Mouse (Mus musculus): ENCODE measurements around the gene Tssk2. TPM values are rescaled to one million over a fixed set of nuclear protein-coding genes. Genes with fewer than 3 reads are reported as not detected.

The Tssk2 gene
- polyA plus RNA-seq, 2 experiments, result not detected

- peaks cover 7% of the 10 kb centered on the region; the same call in 1 of the 2 replicates for H3K36me3 ChIP-seq (replicated peaks; ENCODE audit: control insufficient read depth, insufficient read depth, low read depth)
- DNase-seq (ENCODE audit: low read depth in 3 of 3, low spot score in 3 of 3), result no peak
- no peaks in the 10 kb centered on the region for H3K9me3 ChIP-seq (ENCODE audit: control insufficient read depth, low read length)
- TF ChIP-seq CTCF (IDR thresholded peaks at IDR 0.05; ENCODE audit: low read depth), result no peak
- TF ChIP-seq EP300 (IDR thresholded peaks at IDR 0.05; ENCODE audit: low read depth), result no peak
- ATAC-seq (ENCODE audit: insufficient read depth), result peak; percentile 14
- H3K9ac ChIP-seq (replicated peaks), result peak overlapping the region; percentile 71
- H3K4me2 ChIP-seq (ENCODE audit: low read depth), result peak overlapping the region; percentile 97
- H3K27ac ChIP-seq, result peak overlapping the region; percentile 84
- H3K4me3 ChIP-seq (ENCODE audit: insufficient read depth in 1 of 2, low read depth in 2 of 2, low read length in 2 of 2), result peak overlapping the region; percentile 68 to 77
- no peaks in the 10 kb centered on the region for H3K27me3 ChIP-seq (ENCODE audit: control insufficient read depth, insufficient read depth, low read length)
- H3K4me1 ChIP-seq (replicated peaks; ENCODE audit: control insufficient read depth in 2 of 2, insufficient read depth in 2 of 2, low read length in 1 of 2), result peaks cover 6 to 8% of the 10 kb centered on the region in 2 experiments
- WGBS (ENCODE audit: insufficient replicate concordance), result 2% methylated on average over 71 of the region's 72 CpGs
Observed at GRCm38 (mm10) chr16:17927351-17928082, 29.1 kb downstream of the Tssk2 start.

DNA sequence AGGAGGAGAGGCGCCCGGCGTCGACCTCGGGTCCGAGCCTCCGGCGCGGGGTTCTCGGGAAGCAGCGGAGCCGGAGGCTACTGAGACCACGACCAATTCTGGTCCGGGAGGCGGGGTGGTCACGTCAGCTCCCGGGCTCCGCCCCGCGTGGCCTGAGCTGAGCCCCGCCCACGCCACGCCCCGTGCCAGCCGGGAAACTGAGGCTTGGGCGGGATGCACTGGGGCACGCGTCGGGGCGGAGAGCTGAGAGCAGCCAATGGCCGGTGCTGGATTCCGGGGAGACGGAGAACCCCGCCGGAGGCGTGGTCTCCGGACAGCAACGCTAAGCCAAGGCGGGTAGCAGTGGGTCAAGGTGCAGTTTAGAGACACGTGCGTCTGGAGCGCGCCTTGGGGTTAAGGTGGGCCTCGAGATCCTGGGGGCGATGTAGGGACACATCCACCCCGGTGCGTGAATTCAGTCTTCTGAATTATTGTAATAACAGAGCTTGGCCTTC lies 29.7 kb downstream of the Tssk2 start, which contains the start of gene Slc25a1:
Gene Slc25a1 (minus strand): TSS at position 133 of the 494 bp plus-strand sequence.
- Histone ChIP-seq H3K4me2 (ENCODE audit: low read depth) (peak within 1 kb of the TSS; percentile 97), H3K4me3 (ENCODE audit: insufficient read depth in 1 of 2, low read depth in 2 of 2, low read length in 2 of 2) (peak within 1 kb of the TSS; percentile 68 to 77), H3K27me3 (ENCODE audit: control insufficient read depth, insufficient read depth, low read length) (no peaks in the 10 kb centered on the region), H3K9ac (replicated peaks) (peak within 1 kb of the TSS; percentile 71), H3K27ac (peak within 1 kb of the TSS; percentile 84), H3K4me1 (replicated peaks; ENCODE audit: control insufficient read depth in 2 of 2, insufficient read depth in 2 of 2, low read length in 1 of 2) (peaks cover 3 to 5% of the 10 kb centered on the region in 2 experiments), H3K9me3 (ENCODE audit: control insufficient read depth, low read length) (no peaks in the 10 kb centered on the region), H3K36me3 (replicated peaks; ENCODE audit: control insufficient read depth, insufficient read depth, low read depth) (peaks cover 7% of the 10 kb centered on the region; the same call in 1 of the 2 replicates)
- DNase-seq (ENCODE audit: low read depth in 3 of 3, low spot score in 3 of 3) (peak; percentile 69 to 70 (median 70)), ATAC-seq (ENCODE audit: insufficient read depth) (peak; percentile 86)
- under 1% methylated on average over 47 of the region's 47 CpGs for WGBS (ENCODE audit: insufficient replicate concordance)
- TF ChIP-seq EP300 (IDR thresholded peaks at IDR 0.05; ENCODE audit: low read depth) (no peak), CTCF (IDR thresholded peaks at IDR 0.05; ENCODE audit: low read depth) (no peak)

DNA sequence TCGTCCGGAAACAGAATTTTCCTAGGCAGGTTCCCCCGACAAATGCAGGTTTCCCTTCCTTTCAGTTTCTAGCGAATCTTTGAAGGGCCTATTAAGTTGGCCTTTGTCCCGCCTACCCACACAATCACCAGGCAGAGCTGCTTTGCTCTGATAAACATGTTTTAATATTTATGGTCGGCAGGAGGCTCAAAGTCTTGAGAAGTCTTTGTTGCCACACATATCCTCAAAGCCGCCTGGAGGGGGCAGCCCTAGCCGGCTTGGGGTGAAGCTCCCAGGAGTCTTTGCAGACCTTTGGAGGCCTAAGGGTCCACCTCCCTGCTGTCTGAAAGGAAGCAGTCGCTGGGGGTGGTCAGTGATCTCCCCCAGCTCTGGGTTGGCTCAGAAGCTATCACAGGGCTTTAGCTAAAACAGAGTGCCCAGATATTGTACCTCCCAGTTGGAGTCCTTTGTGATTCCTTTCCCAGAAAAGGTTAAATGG lies 30.2 kb downstream of the Tssk2 start:
- H3K9ac ChIP-seq (replicated peaks), result peak overlapping the region; percentile 71
- H3K4me1 ChIP-seq (replicated peaks; ENCODE audit: control insufficient read depth in 2 of 2, insufficient read depth in 2 of 2, low read length in 1 of 2), result peaks cover 8 to 9% of the 10 kb centered on the region in 2 experiments
- H3K27ac ChIP-seq, result peak overlapping the region; percentile 84
- ATAC-seq (ENCODE audit: insufficient read depth) (peak; percentile 70), DNase-seq (ENCODE audit: low read depth in 3 of 3, low spot score in 3 of 3) (peak; percentile 76 to 85 (median 76))
- no peaks in the 10 kb centered on the region for H3K27me3 ChIP-seq (ENCODE audit: control insufficient read depth, insufficient read depth, low read length)
- WGBS (ENCODE audit: insufficient replicate concordance), result 2% methylated on average over 9 of the region's 9 CpGs
- H3K36me3 ChIP-seq (replicated peaks; ENCODE audit: control insufficient read depth, insufficient read depth, low read depth), result peaks cover 7% of the 10 kb centered on the region; the same call in 1 of the 2 replicates
- no peak for TF ChIP-seq EP300 (IDR thresholded peaks at IDR 0.05; ENCODE audit: low read depth)
- TF ChIP-seq CTCF (IDR thresholded peaks at IDR 0.05; ENCODE audit: low read depth), result peak; percentile 80
- H3K4me3 ChIP-seq (ENCODE audit: insufficient read depth in 1 of 2, low read depth in 2 of 2, low read length in 2 of 2), result peak overlapping the region; percentile 68 to 77
- no peaks in the 10 kb centered on the region for H3K9me3 ChIP-seq (ENCODE audit: control insufficient read depth, low read length)
- peak overlapping the region; percentile 97 for H3K4me2 ChIP-seq (ENCODE audit: low read depth)

DNA sequence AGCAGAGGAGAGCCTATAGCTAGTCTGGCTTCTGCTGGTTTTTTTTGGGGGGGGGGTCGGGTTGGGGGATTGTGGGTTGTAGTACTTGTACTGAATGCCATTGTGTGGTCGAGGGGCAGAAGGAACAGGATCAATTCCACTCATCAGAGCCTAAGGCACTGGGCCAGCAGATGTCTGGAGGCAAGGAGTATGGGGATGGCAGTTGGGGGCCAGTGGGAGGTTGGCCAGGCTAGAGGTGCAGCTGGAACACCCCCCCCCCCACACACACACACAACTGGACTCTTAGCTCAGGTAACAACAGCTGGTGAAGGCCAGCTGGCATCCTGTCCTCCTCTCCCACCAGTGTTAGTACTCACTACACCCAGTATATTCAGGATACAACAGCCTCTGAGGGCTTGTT lies 30.8 kb downstream of the Tssk2 start:
- WGBS (ENCODE audit: insufficient replicate concordance), result 30% methylated on average over 2 of the region's 2 CpGs
- ATAC-seq (ENCODE audit: insufficient read depth), result no peak
- Histone ChIP-seq H3K36me3 (replicated peaks; ENCODE audit: control insufficient read depth, insufficient read depth, low read depth) (peaks cover 7% of the 10 kb centered on the region; the same call in 1 of the 2 replicates), H3K27me3 (ENCODE audit: control insufficient read depth, insufficient read depth, low read length) (no peaks in the 10 kb centered on the region), H3K4me1 (replicated peaks; ENCODE audit: control insufficient read depth in 2 of 2, insufficient read depth in 2 of 2, low read length in 1 of 2) (peaks cover 13% of the 10 kb centered on the region in 2 experiments), H3K27ac (peak overlapping the region; percentile 84), H3K4me3 (ENCODE audit: insufficient read depth in 1 of 2, low read depth in 2 of 2, low read length in 2 of 2) (no peak overlapping the region), H3K4me2 (ENCODE audit: low read depth) (peak overlapping the region; percentile 97), H3K9ac (replicated peaks) (peak overlapping the region; percentile 71; the same call in 1 of the 2 replicates), H3K9me3 (ENCODE audit: control insufficient read depth, low read length) (no peaks in the 10 kb centered on the region)
- TF ChIP-seq CTCF (IDR thresholded peaks at IDR 0.05; ENCODE audit: low read depth), result no peak
- no peak for TF ChIP-seq EP300 (IDR thresholded peaks at IDR 0.05; ENCODE audit: low read depth)
- no peak for DNase-seq (ENCODE audit: low read depth in 3 of 3, low spot score in 3 of 3)

- whole genome bisulfite sequencing (ENCODE audit: insufficient replicate concordance), result 75% methylated on average over 2 of the region's 2 CpGs
- peaks cover 7% of the 10 kb centered on the region; the same call in 1 of the 2 replicates for H3K36me3 ChIP-seq (replicated peaks; ENCODE audit: control insufficient read depth, insufficient read depth, low read depth)
- peaks cover 17 to 18% of the 10 kb centered on the region in 2 experiments for H3K4me1 ChIP-seq (replicated peaks; ENCODE audit: control insufficient read depth in 2 of 2, insufficient read depth in 2 of 2, low read length in 1 of 2)
- H3K9ac ChIP-seq (replicated peaks), result no peak overlapping the region
- H3K4me2 ChIP-seq (ENCODE audit: low read depth), result no peak overlapping the region
- H3K27me3 ChIP-seq (ENCODE audit: control insufficient read depth, insufficient read depth, low read length), result no peaks in the 10 kb centered on the region
- H3K27ac ChIP-seq, result no peak overlapping the region
- TF ChIP-seq EP300 (IDR thresholded peaks at IDR 0.05; ENCODE audit: low read depth) (no peak), CTCF (IDR thresholded peaks at IDR 0.05; ENCODE audit: low read depth) (no peak)
- no peak for ATAC-seq (ENCODE audit: insufficient read depth)
- no peaks in the 10 kb centered on the region for H3K9me3 ChIP-seq (ENCODE audit: control insufficient read depth, low read length)
- no peak for DNase-seq (ENCODE audit: low read depth in 3 of 3, low spot score in 3 of 3)
- H3K4me3 ChIP-seq (ENCODE audit: insufficient read depth in 1 of 2, low read depth in 2 of 2, low read length in 2 of 2), result no peak overlapping the region
Observed at GRCm38 (mm10) chr16:17929631-17930030, 31.2 kb downstream of the Tssk2 start.

All from liver, embryonic 14.5 days (tissue).